In genomic region chr17:45595736-45596390, GRCm38 (mm10) we compare ENCODE assay signal across 7 mouse cellular contexts. TPM values are rescaled to one million over a fixed set of nuclear protein-coding genes. Genes with fewer than 3 reads are reported as not detected.
A peak's percentile ranks its signal among the peaks of the same experiment; 100 is the strongest.
DNase-seq lines count a peak whose midpoint lies in the region; ATAC-seq and TF ChIP-seq lines count a peak whose summit lies in the region.

No protein-coding gene starts in this region.

- H3K4me1 ChIP-seq in lung, postnatal 0 days (ENCODE audit: insufficient read depth, low read depth, low read length): peaks cover 53% of the 10 kb centered on the region
- peaks cover 43% of the 10 kb centered on the region for H3K4me1 ChIP-seq in cerebellum, adult 2 months (ENCODE audit: control insufficient read depth, insufficient read depth, low read length)
- peaks cover 69% of the 10 kb centered on the region for H3K4me1 ChIP-seq in hindbrain, embryonic 13.5 days (replicated peaks)
- peaks cover 59% of the 10 kb centered on the region for H3K4me1 ChIP-seq in midbrain, embryonic 12.5 days

- no peak for ATAC-seq in lung, postnatal 0 days
- ATAC-seq in hindbrain, embryonic 13.5 days (ENCODE audit: low FRiP score): peak; percentile 36
- ATAC-seq in midbrain, embryonic 12.5 days (ENCODE audit: low FRiP score, low read depth): peak; percentile 12; the same call in 1 of the 2 replicates

- DNase-seq in lung, postnatal 0 days (ENCODE audit: low spot score): no peak
- DNase-seq in lung, postnatal 10 days: no peak
- DNase-seq in cerebellum, adult 2 months: no peak
- no peak for DNase-seq in frontal cortex, postnatal 10 days (ENCODE audit: low spot score in 2 of 2)
- DNase-seq in gastrocnemius, postnatal 25 days: no peak

- WGBS in lung, postnatal 0 days: 12% methylated on average over 23 of the region's 23 CpGs
- 9% methylated on average over 23 of the region's 23 CpGs for WGBS in cerebellum, adult 2 months
- 5% methylated on average over 23 of the region's 23 CpGs for WGBS in hindbrain, embryonic 13.5 days
- WGBS in midbrain, embryonic 12.5 days: 4% methylated on average over 23 of the region's 23 CpGs

- no peaks in the 10 kb centered on the region for H3K36me3 ChIP-seq in lung, postnatal 0 days (ENCODE audit: insufficient read depth, low read length)
- no peaks in the 10 kb centered on the region for H3K36me3 ChIP-seq in hindbrain, embryonic 13.5 days
- no peaks in the 10 kb centered on the region for H3K36me3 ChIP-seq in midbrain, embryonic 12.5 days

- peak overlapping the region; percentile 54 for H3K4me3 ChIP-seq in lung, postnatal 0 days (ENCODE audit: low read depth, low read length)
- H3K4me3 ChIP-seq in cerebellum, adult 2 months (replicated peaks; ENCODE audit: insufficient read depth, low read depth, low read length): peak overlapping the region; percentile 76
- peak overlapping the region; percentile 47 for H3K4me3 ChIP-seq in hindbrain, embryonic 13.5 days
- peak overlapping the region; percentile 51 for H3K4me3 ChIP-seq in midbrain, embryonic 12.5 days

- H3K4me2 ChIP-seq in lung, postnatal 0 days (replicated peaks; ENCODE audit: low read depth, low read length): peak overlapping the region; percentile 97
- peak overlapping the region; percentile 92 for H3K4me2 ChIP-seq in hindbrain, embryonic 13.5 days
- H3K4me2 ChIP-seq in midbrain, embryonic 12.5 days (replicated peaks): peak overlapping the region; percentile 97

- H3K9ac ChIP-seq in lung, postnatal 0 days (replicated peaks; ENCODE audit: low read depth): peak overlapping the region; percentile 42; the same call in 1 of the 2 replicates
- H3K9ac ChIP-seq in hindbrain, embryonic 13.5 days: peak overlapping the region; percentile 73
- peak overlapping the region; percentile 43 for H3K9ac ChIP-seq in midbrain, embryonic 12.5 days (replicated peaks)

- H3K27ac ChIP-seq in lung, postnatal 0 days (ENCODE audit: low read length): 0 out of 2 replicates have a peak overlapping the region, but pooled peaks have one; percentile 7
- H3K27ac ChIP-seq in cerebellum, adult 2 months (ENCODE audit: insufficient read depth, low read length): peak overlapping the region; percentile 63
- H3K27ac ChIP-seq in hindbrain, embryonic 13.5 days: peak overlapping the region; percentile 62
- H3K27ac ChIP-seq in midbrain, embryonic 12.5 days (replicated peaks): no peak overlapping the region

- no peaks in the 10 kb centered on the region for H3K27me3 ChIP-seq in lung, postnatal 0 days (replicated peaks; ENCODE audit: insufficient read depth, low read length)
- no peaks in the 10 kb centered on the region for H3K27me3 ChIP-seq in cerebellum, adult 2 months (ENCODE audit: control insufficient read depth, insufficient read depth, low read length)
- peaks cover 50% of the 10 kb centered on the region for H3K27me3 ChIP-seq in hindbrain, embryonic 13.5 days
- H3K27me3 ChIP-seq in midbrain, embryonic 12.5 days: peaks cover 75% of the 10 kb centered on the region

- no peak for TF ChIP-seq POLR2A in cerebellum, adult 2 months (IDR thresholded peaks at IDR 0.05; ENCODE audit: borderline replicate concordance, insufficient read depth, low read length)

- no peaks in the 10 kb centered on the region for H3K9me3 ChIP-seq in lung, postnatal 0 days (ENCODE audit: low read length)
- no peaks in the 10 kb centered on the region for H3K9me3 ChIP-seq in hindbrain, embryonic 13.5 days
- H3K9me3 ChIP-seq in midbrain, embryonic 12.5 days: no peaks in the 10 kb centered on the region

- TF ChIP-seq CTCF in lung, postnatal 0 days (IDR thresholded peaks at IDR 0.05): no peak
- no peak for TF ChIP-seq CTCF in cerebellum, adult 2 months (IDR thresholded peaks at IDR 0.05; ENCODE audit: borderline replicate concordance, insufficient read depth, low read depth, low read length)

- no peak for TF ChIP-seq EP300 in lung, postnatal 0 days (IDR thresholded peaks at IDR 0.05)

RNA-seq across cellular contexts. Expression of gene Slc29a1, which starts 3.5 kb away (rescaled TPM):
- 99.8 and 120 TPM in 2 replicates for polyA plus RNA-seq in lung, postnatal 0 days (2015; fragmentation: Nextera tagmentation; extraction: Ambion mirVana)
- polyA plus RNA-seq in cerebellum, adult 2 months (2012; rRNA removed): 72.2 and 75.6 TPM in 2 replicates
- 33.7 and 38.2 TPM in 2 replicates for polyA plus RNA-seq in hindbrain, embryonic 13.5 days (2015; fragmentation: Nextera tagmentation; extraction: Ambion mirVana)
- polyA plus RNA-seq in midbrain, embryonic 12.5 days (2016; fragmentation: Nextera tagmentation; extraction: Ambion mirVana): 40.1 and 40.2 TPM in 2 replicates
- 10 to 100 TPM; 41.4 to 42.2 TPM for total RNA-seq in gastrocnemius, postnatal 25 days (2021)

RNA-seq across cellular contexts. Expression of gene Mymx, which starts 6.0 kb away (rescaled TPM):
- polyA plus RNA-seq in lung, postnatal 0 days (2015; fragmentation: Nextera tagmentation; extraction: Ambion mirVana): not detected in 2 replicates
- not detected in 2 replicates for polyA plus RNA-seq in cerebellum, adult 2 months (2012; rRNA removed)
- polyA plus RNA-seq in hindbrain, embryonic 13.5 days (2015; fragmentation: Nextera tagmentation; extraction: Ambion mirVana): 0.47 and 0.67 TPM in 2 replicates
- not detected in 2 replicates for polyA plus RNA-seq in midbrain, embryonic 12.5 days (2016; fragmentation: Nextera tagmentation; extraction: Ambion mirVana)
- 1 to 10 TPM in 1 of 2 experiments, under 1 TPM in 1; 0.36 to 1.4 TPM for total RNA-seq in gastrocnemius, postnatal 25 days (2021)

RNA-seq across cellular contexts. Expression of gene Hsp90ab1, which starts 22.8 kb away (rescaled TPM):
- polyA plus RNA-seq in lung, postnatal 0 days (2015; fragmentation: Nextera tagmentation; extraction: Ambion mirVana): 607 and 696 TPM in 2 replicates
- 915 and 924 TPM in 2 replicates for polyA plus RNA-seq in cerebellum, adult 2 months (2012; rRNA removed)
- polyA plus RNA-seq in hindbrain, embryonic 13.5 days (2015; fragmentation: Nextera tagmentation; extraction: Ambion mirVana): 1,593 and 1,619 TPM in 2 replicates
- 1,424 and 1,459 TPM in 2 replicates for polyA plus RNA-seq in midbrain, embryonic 12.5 days (2016; fragmentation: Nextera tagmentation; extraction: Ambion mirVana)
- total RNA-seq in gastrocnemius, postnatal 25 days (2021): 100 to 1,000 TPM; 839 to 859 TPM

RNA-seq across cellular contexts. Expression of gene Slc35b2, which starts 32.2 kb away (rescaled TPM):
- 84.8 and 85.1 TPM in 2 replicates for polyA plus RNA-seq in lung, postnatal 0 days (2015; fragmentation: Nextera tagmentation; extraction: Ambion mirVana)
- polyA plus RNA-seq in cerebellum, adult 2 months (2012; rRNA removed): 71.3 and 74.0 TPM in 2 replicates
- polyA plus RNA-seq in hindbrain, embryonic 13.5 days (2015; fragmentation: Nextera tagmentation; extraction: Ambion mirVana): 86.5 and 91.1 TPM in 2 replicates
- 96.6 and 102 TPM in 2 replicates for polyA plus RNA-seq in midbrain, embryonic 12.5 days (2016; fragmentation: Nextera tagmentation; extraction: Ambion mirVana)
- total RNA-seq in gastrocnemius, postnatal 25 days (2021): 10 to 100 TPM; 17.5 to 21.5 TPM

RNA-seq across cellular contexts. Expression of gene Nfkbie, which starts 40.4 kb away (rescaled TPM):
- polyA plus RNA-seq in lung, postnatal 0 days (2015; fragmentation: Nextera tagmentation; extraction: Ambion mirVana): 2.4 and 5.0 TPM in 2 replicates
- polyA plus RNA-seq in cerebellum, adult 2 months (2012; rRNA removed): 12.5 and 13.5 TPM in 2 replicates
- polyA plus RNA-seq in hindbrain, embryonic 13.5 days (2015; fragmentation: Nextera tagmentation; extraction: Ambion mirVana): 5.6 and 6.5 TPM in 2 replicates
- 6.8 and 7.9 TPM in 2 replicates for polyA plus RNA-seq in midbrain, embryonic 12.5 days (2016; fragmentation: Nextera tagmentation; extraction: Ambion mirVana)
- total RNA-seq in gastrocnemius, postnatal 25 days (2021): under 1 TPM; 0.48 to 0.69 TPM
